ENCODE assay signal across 9 mouse cellular contexts in genomic region chr14:78468991-78469390, GRCm38 (mm10).
"Had no signal": no experiment of that assay in that cellular context is flagged by ENCODE, and none has a peak within 500 bp of the region (broad histone marks: within the 10 kb centered on the region; RNA-seq: fewer than 3 reads in every experiment).

No protein-coding gene starts in this region.

- H3K9ac ChIP-seq: limb, embryonic 12.5 days; liver, embryonic 13.5 days; liver, postnatal 0 days; lung, embryonic 15.5 days; midbrain, embryonic 12.5 days had no signal

- H3K27me3 ChIP-seq: limb, embryonic 12.5 days; liver, embryonic 13.5 days; lung, embryonic 15.5 days; midbrain, embryonic 12.5 days had no signal

- H3K9me3 ChIP-seq: limb, embryonic 12.5 days; liver, embryonic 13.5 days; lung, embryonic 15.5 days; midbrain, embryonic 12.5 days had no signal

- H3K4me1 ChIP-seq: limb, embryonic 12.5 days; liver, embryonic 13.5 days; lung, embryonic 15.5 days; midbrain, embryonic 12.5 days had no signal

- DNase-seq: liver; liver, embryonic 13.5 days; liver, postnatal 0 days; right cerebral cortex, postnatal 14 days; thymus, postnatal 4 days had no signal

- ATAC-seq: liver, postnatal 0 days had no signal

- H3K4me2 ChIP-seq: limb, embryonic 12.5 days; liver, embryonic 13.5 days; lung, embryonic 15.5 days; midbrain, embryonic 12.5 days had no signal

- H3K36me3 ChIP-seq: limb, embryonic 12.5 days; liver, embryonic 13.5 days; lung, embryonic 15.5 days; midbrain, embryonic 12.5 days had no signal

- H3K4me3 ChIP-seq: limb, embryonic 12.5 days; liver, embryonic 13.5 days; lung, embryonic 15.5 days; midbrain, embryonic 12.5 days had no signal

- H3K27ac ChIP-seq: kidney, postnatal 0 days; limb, embryonic 12.5 days; liver, embryonic 13.5 days; lung, embryonic 15.5 days; midbrain, embryonic 12.5 days had no signal
